Mouse (Mus musculus) C2C12 (cell line): ENCODE data around the gene Gria4.

ENCODE experiments used
- CEBPB ChIP-seq: IDR thresholded peaks from one replicate; pipeline ENCODE4 v1.6.1; 2011; ENCODE audit warnings: low read depth, mild to moderate bottlenecking, control low read depth, moderate library complexity
- CTCF ChIP-seq: IDR thresholded peaks from one replicate; pipeline ENCODE4 v1.5.1; 2011; ENCODE audit not compliant: control insufficient read depth, insufficient read depth, insufficient read length
- FOSL1 ChIP-seq: IDR thresholded peaks from one replicate; pipeline ENCODE4 v1.8.0; 2011; ENCODE audit warnings: mild to moderate bottlenecking, low read length; ENCODE audit not compliant: poor library complexity, insufficient read depth, severe bottlenecking
- MAX ChIP-seq: IDR thresholded peaks from one replicate; pipeline ENCODE4 v1.6.1; 2011; ENCODE audit warnings: mild to moderate bottlenecking, control low read depth
- MYOD1 ChIP-seq: IDR thresholded peaks from one replicate; pipeline ENCODE4 v1.6.1; 2011; ENCODE audit warnings: low read depth; ENCODE audit not compliant: control insufficient read depth, insufficient read length
- MYOG ChIP-seq: IDR thresholded peaks from one replicate; pipeline ENCODE4 v1.6.1; 2011; ENCODE audit not compliant: control insufficient read depth, insufficient read length; ENCODE audit errors: extremely low read depth
- USF1 ChIP-seq: IDR thresholded peaks from one replicate; pipeline ENCODE4 v1.6.1; 2011; ENCODE audit warnings: low read depth, mild to moderate bottlenecking, control low read depth, moderate library complexity

DNA sequence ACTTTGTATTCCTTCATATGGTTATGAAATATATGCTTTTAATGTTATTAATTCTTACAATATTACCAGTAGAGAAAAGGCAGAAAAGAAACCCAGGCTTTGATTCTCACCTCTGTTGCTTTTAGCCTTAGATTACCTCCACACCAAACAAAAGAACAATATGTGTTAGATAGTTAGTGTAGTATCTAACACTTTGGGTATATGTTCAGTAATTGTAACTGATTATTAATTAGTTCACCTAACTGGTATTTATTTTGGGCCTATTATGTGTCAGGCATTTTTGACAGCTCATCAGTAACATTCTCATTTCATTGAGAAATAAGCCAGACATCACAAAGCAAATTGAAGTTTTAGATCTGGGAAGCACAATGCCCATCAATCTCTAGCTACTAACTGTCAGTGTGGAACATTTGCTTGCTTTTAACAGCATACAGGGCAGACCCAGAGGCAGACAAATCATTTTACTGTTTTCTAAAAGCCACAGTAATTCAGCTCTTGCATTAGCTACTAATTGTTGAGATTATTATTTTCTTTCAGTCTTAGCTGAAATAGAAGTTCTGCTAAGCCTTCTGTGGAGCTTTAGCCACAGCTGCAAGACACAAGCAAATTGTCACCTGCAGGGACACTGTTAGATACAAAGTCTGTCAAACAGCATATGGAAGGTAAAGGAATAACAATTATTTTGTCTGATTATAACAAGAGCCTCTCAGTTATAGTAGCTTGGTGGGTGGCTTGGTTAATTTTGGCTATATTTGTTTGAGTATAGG lies 282.1 kb downstream of the Gria4 start:
- TF ChIP-seq CEBPB: no peak
- no peak for TF ChIP-seq MAX
- TF ChIP-seq CTCF: no peak
- no peak for TF ChIP-seq MYOD1
- no peak for TF ChIP-seq USF1
- no peak for TF ChIP-seq MYOG
- TF ChIP-seq FOSL1: no peak
